In genomic region chr4:87977820-87978448, GRCm38 (mm10) we compare ENCODE assay signal across 26 mouse cellular contexts. TPM values are rescaled to one million over a fixed set of nuclear protein-coding genes. Genes with fewer than 3 reads are reported as not detected.
A peak's percentile ranks its signal among the peaks of the same experiment; 100 is the strongest.
DNase-seq lines count a peak whose midpoint lies in the region; ATAC-seq lines count a peak whose summit lies in the region.
"Had no signal": no experiment of that assay in that cellular context is flagged by ENCODE, and none has a peak within 500 bp of the region (broad histone marks: within the 10 kb centered on the region; RNA-seq: fewer than 3 reads in every experiment).

No protein-coding gene starts in this region.

- H3K27me3 ChIP-seq in kidney, embryonic 15.5 days = no peaks in the 10 kb centered on the region
- H3K27me3 ChIP-seq in neural tube, embryonic 14.5 days (ENCODE audit: control insufficient read depth, insufficient read depth, low read length) = no peaks in the 10 kb centered on the region
- H3K27me3 ChIP-seq: hindbrain, embryonic 12.5 days; limb, embryonic 13.5 days; liver, embryonic 13.5 days; lung, embryonic 15.5 days; midbrain, embryonic 12.5 days had no signal

- H3K36me3 ChIP-seq in kidney, embryonic 15.5 days = no peaks in the 10 kb centered on the region
- H3K36me3 ChIP-seq in neural tube, embryonic 14.5 days (ENCODE audit: control insufficient read depth, insufficient read depth, low read length) = no peaks in the 10 kb centered on the region
- H3K36me3 ChIP-seq: hindbrain, embryonic 12.5 days; limb, embryonic 13.5 days; liver, embryonic 13.5 days; lung, embryonic 15.5 days; midbrain, embryonic 12.5 days had no signal

- no peak overlapping the region for H3K4me3 ChIP-seq in kidney, embryonic 15.5 days (replicated peaks)
- H3K4me3 ChIP-seq in neural tube, embryonic 14.5 days (ENCODE audit: low read depth, low read length) = no peak overlapping the region
- H3K4me3 ChIP-seq: forebrain, embryonic 10.5 days; gastrocnemius, adult 2 months; hindbrain, embryonic 12.5 days; layer of hippocampus, adult 2 months; limb, embryonic 13.5 days; liver, embryonic 13.5 days; lung, embryonic 15.5 days; midbrain, embryonic 12.5 days had no signal

- no peak overlapping the region for H3K4me2 ChIP-seq in kidney, embryonic 15.5 days
- no peak overlapping the region for H3K4me2 ChIP-seq in neural tube, embryonic 14.5 days (ENCODE audit: low read depth, low read length)
- H3K4me2 ChIP-seq: heart, embryonic 11.5 days; hindbrain, embryonic 12.5 days; limb, embryonic 13.5 days; liver, embryonic 13.5 days; lung, embryonic 15.5 days; midbrain, embryonic 12.5 days had no signal

- 32% methylated on average over 11 of the region's 11 CpGs for WGBS in kidney, embryonic 15.5 days
- 41% methylated on average over 11 of the region's 11 CpGs for WGBS in neural tube, embryonic 14.5 days

- H3K9me3 ChIP-seq in kidney, embryonic 15.5 days (replicated peaks) = no peaks in the 10 kb centered on the region
- no peaks in the 10 kb centered on the region for H3K9me3 ChIP-seq in neural tube, embryonic 14.5 days (ENCODE audit: control insufficient read depth, low read length)
- H3K9me3 ChIP-seq: forebrain, embryonic 10.5 days; hindbrain, embryonic 12.5 days; limb, embryonic 13.5 days; liver, embryonic 13.5 days; lung, embryonic 15.5 days; midbrain, embryonic 12.5 days had no signal

- no peak overlapping the region for H3K9ac ChIP-seq in kidney, embryonic 15.5 days
- H3K9ac ChIP-seq in neural tube, embryonic 14.5 days (replicated peaks; ENCODE audit: low read depth, low read length) = no peak overlapping the region
- H3K9ac ChIP-seq: hindbrain, embryonic 12.5 days; limb, embryonic 13.5 days; liver, embryonic 13.5 days; lung, embryonic 15.5 days; midbrain, embryonic 12.5 days had no signal

- peak; percentile 5 for DNase-seq in embryo, embryonic 11.5 days (ENCODE audit: low read depth, low spot score)
- no peak for DNase-seq in embryo, embryonic 9.5 days (ENCODE audit: extremely low spot score)
- no peak for DNase-seq in kidney, postnatal 36 days
- DNase-seq in neural tube, embryonic 10.5 days (ENCODE audit: extremely low spot score, low spot score) = no peak
- DNase-seq in mesoderm, embryonic 11.5 days (ENCODE audit: low read depth, low spot score) = peak; percentile 35
- no peak for DNase-seq in cerebellum, adult 11-12 months
- DNase-seq: adrenal gland, postnatal 10 days; cerebellum, adult 2 months; cerebellum, postnatal 25 days; embryo, embryonic 11 days; gastrocnemius, adult 2 months; heart, postnatal 10 days; liver, embryonic 13.5 days; retina, postnatal 1 day; right cerebral cortex, postnatal 25 days; spleen, adult 18-20 months; thymus, postnatal 14 days had no signal

- H3K27ac ChIP-seq in kidney, embryonic 15.5 days = no peak overlapping the region
- H3K27ac ChIP-seq in neural tube, embryonic 14.5 days (ENCODE audit: low read depth, low read length) = no peak overlapping the region; the same call in 1 of the 2 replicates
- H3K27ac ChIP-seq: forebrain, embryonic 10.5 days; gastrocnemius, adult 2 months; hindbrain, embryonic 12.5 days; layer of hippocampus, adult 2 months; limb, embryonic 13.5 days; liver, embryonic 13.5 days; lung, embryonic 15.5 days; midbrain, embryonic 12.5 days had no signal

- 0 out of 2 replicates have a peak, but pooled peaks have one; percentile 33 for ATAC-seq in kidney, embryonic 15.5 days (replicated peaks; ENCODE audit: low FRiP score)
- peak; percentile 41; the same call in 1 of the 2 replicates for ATAC-seq in neural tube, embryonic 14.5 days (ENCODE audit: low read depth)

- peaks cover 13% of the 10 kb centered on the region for H3K4me1 ChIP-seq in kidney, embryonic 15.5 days
- H3K4me1 ChIP-seq in neural tube, embryonic 14.5 days (ENCODE audit: control insufficient read depth, insufficient read depth, low read length) = 0 out of 2 replicates have a peak, but pooled peaks cover 3% of the 10 kb centered on the region
- H3K4me1 ChIP-seq: hindbrain, embryonic 12.5 days; liver, embryonic 13.5 days had no signal

RNA-seq across cellular contexts. Expression of gene Mllt3, which starts 55.2 kb away (rescaled TPM):
- 32.4 and 39.5 TPM in 2 replicates for polyA plus RNA-seq in kidney, embryonic 15.5 days (2015; fragmentation: Nextera tagmentation; extraction: Ambion mirVana)
- 70.6 and 79.4 TPM in 2 replicates for polyA plus RNA-seq in neural tube, embryonic 14.5 days (2014; fragmentation: Nextera tagmentation; extraction: Ambion mirVana)

Comparison
In these comparisons a context has a peak if more than half of its experiments do, and no peak if none do; other contexts are left out.
1. DNase-seq: peak in embryo, embryonic 11.5 days (single experiment) and mesoderm, embryonic 11.5 days (single experiment); none in embryo, embryonic 9.5 days (single experiment), kidney, postnatal 36 days (0 of 2), neural tube, embryonic 10.5 days (single experiment) and cerebellum, adult 11-12 months (single experiment).